Mouse (Mus musculus) limb, embryonic 15.5 days (tissue): ENCODE results near the gene Hes3. TPM values are rescaled to one million over a fixed set of nuclear protein-coding genes. Genes with fewer than 3 reads are reported as not detected.
A peak's percentile ranks its signal among the peaks of the same experiment; 100 is the strongest.

ENCODE experiments used
- ATAC-seq: fragments of 200-750 bp; cut with Nextera tagmentation; 2 replicates; pipeline ENCODE4 v1.8.0; 2017; ENCODE audit warnings: low read depth, moderate TSS enrichment; ENCODE audit not compliant: insufficient number of reproducible peaks, low FRiP score, low TSS enrichment
- H3K27ac ChIP-seq: fragments of 300-500 bp; sonication (generic); 2 replicates; pipeline ENCODE4 v1.5.1; 2015; ENCODE audit warnings: moderate library complexity, mild to moderate bottlenecking, inconsistent platforms
- H3K27me3 ChIP-seq: fragments of 300-500 bp; sonication (generic); 2 replicates; pipeline ENCODE4 v1.6.1; 2015; ENCODE audit warnings: inconsistent platforms
- H3K36me3 ChIP-seq: fragments of 300-500 bp; sonication (generic); 2 replicates; pipeline ENCODE4 v1.6.1; 2015; ENCODE audit warnings: inconsistent platforms
- H3K4me1 ChIP-seq: fragments of 300-500 bp; sonication (generic); 2 replicates; pipeline ENCODE4 v1.6.1; 2015; ENCODE audit warnings: inconsistent platforms
- H3K4me2 ChIP-seq: fragments of 300-500 bp; sonication (generic); 2 replicates; pipeline ENCODE4 v1.6.1; 2015; ENCODE audit warnings: mild to moderate bottlenecking, inconsistent platforms
- H3K4me3 ChIP-seq: fragments of 300-500 bp; sonication (generic); 2 replicates; pipeline ENCODE4 v1.5.1; 2015; ENCODE audit warnings: mild to moderate bottlenecking, inconsistent platforms
- H3K9ac ChIP-seq: fragments of 300-500 bp; sonication (generic); 2 replicates; pipeline ENCODE4 v1.6.1; 2015; ENCODE audit warnings: inconsistent platforms
- H3K9me3 ChIP-seq: fragments of 300-500 bp; sonication (generic); 2 replicates; pipeline ENCODE4 v1.6.1; 2016; ENCODE audit warnings: inconsistent platforms
- WGBS: fragments of 180-500 bp; shearing (Covaris S2); methylation state at CpG from one replicate; pipeline ENCODE4 v1.1.7; 2015; 5-methylcytosine and 5-hydroxymethylcytosine counted together
- polyA plus RNA-seq: library from polyadenylated mRNA; unstranded; fragments of >200 nt; fragmentation: Nextera tagmentation; extraction: Ambion mirVana; gene quantifications from 2 replicates; pipeline ENCODE4 v1.2.1, GENCODE M21; 2015

Hes3 gene
- polyA plus RNA-seq, 1 experiment from 2014 or later = not detected

GRCm38 (mm10) chr4:152274681-152275131 is 16.8 kb downstream of the Hes3 start:
- WGBS = 3% methylated on average over 20 of the region's 20 CpGs

GRCm38 (mm10) chr4:152273621-152274236 is 17.7 kb downstream of the Hes3 start, which contains the start of gene Gpr153:
Gene Gpr153 (plus strand): TSS chr4:152274232.
- Histone ChIP-seq H3K27ac (peak within 1 kb of the TSS; percentile 88), H3K36me3 (0 out of 2 replicates have a peak, but pooled peaks cover under 1% of the 10 kb centered on the region), H3K4me1 (peaks cover 58% of the 10 kb centered on the region), H3K9me3 (no peaks in the 10 kb centered on the region), H3K4me3 (peak within 1 kb of the TSS; percentile 76), H3K9ac (peak within 1 kb of the TSS; percentile 87), H3K27me3 (peaks cover 9% of the 10 kb centered on the region; the same call in 1 of the 2 replicates), H3K4me2 (peak within 1 kb of the TSS; percentile 91)
- ATAC-seq = peak; percentile 66
- 2% methylated on average over 33 of the region's 48 CpGs for WGBS

More at GRCm38 (mm10) chr4:152274681-152275131, 16.8 kb downstream of the Hes3 start:
- peak overlapping the region; percentile 91 for H3K4me2 ChIP-seq
- no peaks in the 10 kb centered on the region for H3K9me3 ChIP-seq
- no peak for ATAC-seq
- H3K27ac ChIP-seq = peak overlapping the region; percentile 88
- H3K9ac ChIP-seq = peak overlapping the region; percentile 87
- peak overlapping the region; percentile 76 for H3K4me3 ChIP-seq
- H3K27me3 ChIP-seq = peaks cover 16% of the 10 kb centered on the region
- H3K36me3 ChIP-seq = peaks cover 8% of the 10 kb centered on the region
- peaks cover 58% of the 10 kb centered on the region for H3K4me1 ChIP-seq

GRCm38 (mm10) chr4:152273191-152273590 is 18.3 kb downstream of the Hes3 start:
- H3K36me3 ChIP-seq = no peaks in the 10 kb centered on the region
- H3K27ac ChIP-seq = peak overlapping the region; percentile 88
- peaks cover 9% of the 10 kb centered on the region; the same call in 1 of the 2 replicates for H3K27me3 ChIP-seq
- H3K9ac ChIP-seq = no peak overlapping the region
- H3K9me3 ChIP-seq = no peaks in the 10 kb centered on the region
- WGBS = 42% methylated on average over 3 of the region's 3 CpGs
- H3K4me1 ChIP-seq = peaks cover 58% of the 10 kb centered on the region
- H3K4me3 ChIP-seq = peak overlapping the region; percentile 76
- no peak for ATAC-seq
- H3K4me2 ChIP-seq = peak overlapping the region; percentile 91

- Histone ChIP-seq H3K4me2 (no peak overlapping the region), H3K9me3 (no peaks in the 10 kb centered on the region), H3K27ac (peak overlapping the region; percentile 88), H3K27me3 (peaks cover 9% of the 10 kb centered on the region; the same call in 1 of the 2 replicates), H3K4me1 (peaks cover 63% of the 10 kb centered on the region), H3K4me3 (no peak overlapping the region), H3K36me3 (no peaks in the 10 kb centered on the region), H3K9ac (no peak overlapping the region)
- 14% methylated on average over 9 of the region's 9 CpGs for whole genome bisulfite sequencing
- ATAC-seq = no peak
Observed at GRCm38 (mm10) chr4:152272449-152273049, 18.9 kb downstream of the Hes3 start.

- H3K4me3 ChIP-seq = no peak overlapping the region
- H3K9me3 ChIP-seq = no peaks in the 10 kb centered on the region
- no peaks in the 10 kb centered on the region for H3K36me3 ChIP-seq
- H3K27me3 ChIP-seq = peaks cover 9% of the 10 kb centered on the region; the same call in 1 of the 2 replicates
- peaks cover 66% of the 10 kb centered on the region for H3K4me1 ChIP-seq
- 39% methylated on average over 7 of the region's 7 CpGs for WGBS
- ATAC-seq = peak; percentile 26; the same call in 1 of the 2 replicates
- no peak overlapping the region for H3K4me2 ChIP-seq
- peak overlapping the region; percentile 88 for H3K27ac ChIP-seq
- H3K9ac ChIP-seq = no peak overlapping the region
Observed at GRCm38 (mm10) chr4:152272006-152272405, 19.5 kb downstream of the Hes3 start.

DNA sequence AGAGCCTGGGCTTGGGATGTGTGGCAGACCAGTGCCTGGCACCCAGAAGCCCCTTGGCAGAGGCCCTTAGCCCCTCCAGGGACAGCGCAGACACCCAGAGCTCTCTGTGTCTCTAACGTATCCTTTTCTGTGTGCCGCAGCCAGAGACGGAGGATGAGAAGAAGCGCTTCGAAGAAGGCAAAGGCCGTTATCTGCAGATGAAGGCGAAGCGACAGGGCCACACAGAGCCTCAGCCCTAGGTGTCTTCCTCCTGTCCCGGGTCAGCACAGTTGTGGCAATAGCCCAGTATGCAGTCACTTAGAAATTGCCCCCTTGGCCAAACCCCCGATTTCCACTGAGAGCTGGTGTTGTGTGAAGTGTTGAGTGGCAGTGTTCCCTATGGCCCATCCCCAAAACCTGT is 20.1 kb downstream of the Hes3 start:
- Histone ChIP-seq H3K27me3 (peaks cover 5% of the 10 kb centered on the region; the same call in 1 of the 2 replicates), H3K4me3 (no peak overlapping the region), H3K27ac (peak overlapping the region; percentile 88)

DNA sequence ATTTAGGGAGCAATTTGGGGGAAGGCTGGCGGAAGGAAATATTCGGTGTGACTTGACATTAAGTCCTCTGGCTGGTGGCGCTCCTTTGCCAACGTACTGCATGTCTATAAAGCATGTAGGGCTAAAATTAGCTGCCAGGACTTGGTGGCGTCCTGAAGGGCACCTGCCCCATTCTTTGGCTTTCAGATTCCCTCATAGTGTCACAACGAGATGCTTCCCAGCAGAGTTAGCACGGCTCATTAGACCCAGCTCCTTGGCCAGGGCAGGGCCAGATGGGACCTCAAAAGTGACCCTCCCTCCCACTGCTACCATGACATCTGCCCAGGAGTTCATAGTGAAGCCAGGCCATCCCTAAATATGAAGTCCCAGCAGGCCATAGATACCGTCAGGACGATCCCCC is 20.9 kb downstream of the Hes3 start:
- peaks cover 3% of the 10 kb centered on the region; the same call in 1 of the 2 replicates for H3K27me3 ChIP-seq
- 72% methylated on average over 9 of the region's 9 CpGs for WGBS
- H3K9ac ChIP-seq = no peak overlapping the region
- H3K4me3 ChIP-seq = no peak overlapping the region
- peaks cover 65% of the 10 kb centered on the region for H3K4me1 ChIP-seq
- no peak overlapping the region for H3K27ac ChIP-seq
- no peak overlapping the region for H3K4me2 ChIP-seq
- H3K36me3 ChIP-seq = no peaks in the 10 kb centered on the region
- no peak for ATAC-seq
- H3K9me3 ChIP-seq = no peaks in the 10 kb centered on the region

More for the DNA sequence above, 20.1 kb downstream of the Hes3 start:
- Histone ChIP-seq H3K4me2 (no peak overlapping the region), H3K36me3 (no peaks in the 10 kb centered on the region), H3K9ac (no peak overlapping the region), H3K9me3 (no peaks in the 10 kb centered on the region), H3K4me1 (peaks cover 63% of the 10 kb centered on the region)
- 85% methylated on average over 11 of the region's 11 CpGs for WGBS
- ATAC-seq = no peak

GRCm38 (mm10) chr4:152269967-152270366 is 21.5 kb downstream of the Hes3 start:
- no peak for ATAC-seq
- Histone ChIP-seq H3K4me3 (no peak overlapping the region), H3K9ac (no peak overlapping the region), H3K4me1 (peaks cover 62% of the 10 kb centered on the region), H3K27me3 (no peaks in the 10 kb centered on the region), H3K9me3 (no peaks in the 10 kb centered on the region), H3K27ac (no peak overlapping the region), H3K36me3 (no peaks in the 10 kb centered on the region), H3K4me2 (no peak overlapping the region)
- WGBS = 79% methylated on average over 13 of the region's 13 CpGs

DNA sequence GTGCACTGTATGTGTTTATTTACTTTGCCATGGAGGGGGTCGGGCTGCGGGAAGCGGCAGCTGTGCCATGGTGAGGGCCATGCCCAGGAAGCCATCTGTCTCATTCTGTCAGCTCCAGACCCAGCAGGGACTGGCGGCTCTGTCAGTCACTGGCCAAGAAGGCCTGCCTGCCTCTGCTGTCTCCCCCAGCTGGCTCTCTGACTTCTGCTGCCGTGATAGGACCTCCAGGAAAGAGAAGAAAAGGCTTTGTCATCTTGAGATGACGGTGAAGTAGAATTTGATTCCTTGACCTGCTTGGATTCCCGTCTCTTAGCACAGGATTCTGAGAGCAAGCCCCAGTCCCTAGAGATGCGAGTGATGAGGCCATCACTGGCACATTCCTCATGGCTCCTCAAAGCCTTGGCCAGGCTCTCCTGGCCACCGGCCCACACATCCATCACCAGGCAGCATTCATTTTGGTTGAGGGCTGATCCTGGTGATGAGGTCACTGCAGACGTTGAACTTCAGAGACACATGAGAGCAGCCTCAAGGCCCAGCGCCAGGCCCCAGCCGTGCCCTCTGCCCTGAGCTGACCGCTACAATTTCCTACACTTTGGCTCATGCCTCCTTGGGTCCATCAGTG is 23.6 kb downstream of the Hes3 start:
- ATAC-seq = no peak
- no peak overlapping the region for H3K9ac ChIP-seq
- no peaks in the 10 kb centered on the region; the same call in 1 of the 2 replicates for H3K36me3 ChIP-seq
- H3K4me2 ChIP-seq = no peak overlapping the region
- 67% methylated on average over 13 of the region's 13 CpGs for WGBS
- no peak overlapping the region; the same call in 1 of the 2 replicates for H3K27ac ChIP-seq
- no peaks in the 10 kb centered on the region for H3K27me3 ChIP-seq
- H3K9me3 ChIP-seq = no peaks in the 10 kb centered on the region
- peaks cover 60% of the 10 kb centered on the region for H3K4me1 ChIP-seq
- no peak overlapping the region for H3K4me3 ChIP-seq

- Histone ChIP-seq H3K27ac (peak overlapping the region; percentile 73), H3K9me3 (no peaks in the 10 kb centered on the region), H3K27me3 (no peaks in the 10 kb centered on the region), H3K4me1 (peaks cover 59% of the 10 kb centered on the region), H3K4me3 (no peak overlapping the region), H3K4me2 (no peak overlapping the region), H3K36me3 (no peaks in the 10 kb centered on the region; the same call in 1 of the 2 replicates), H3K9ac (no peak overlapping the region)
- no peak for ATAC-seq
- 41% methylated on average over 10 of the region's 10 CpGs for WGBS
Observed at GRCm38 (mm10) chr4:152266236-152266895, 25.1 kb downstream of the Hes3 start.

DNA sequence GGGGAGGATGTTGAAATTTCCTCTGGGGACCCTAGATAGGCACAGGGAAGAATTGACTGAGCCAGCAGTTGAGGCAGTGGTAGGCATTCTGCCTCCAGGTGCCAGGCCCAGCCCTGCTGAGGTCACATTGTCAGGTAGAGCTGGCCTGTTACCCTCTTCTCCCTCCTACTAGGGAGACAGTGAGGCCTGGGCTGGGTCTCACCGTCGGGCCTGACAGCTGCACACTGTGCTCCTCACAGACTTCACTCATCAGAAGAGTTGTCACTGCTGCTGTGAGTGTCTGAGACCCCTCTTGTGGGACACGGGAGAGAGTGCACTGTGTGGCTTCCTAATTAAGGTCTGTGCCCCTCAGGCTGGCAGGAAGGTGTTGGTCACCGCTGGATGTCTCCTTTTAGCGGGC is 25.7 kb downstream of the Hes3 start:
- Histone ChIP-seq H3K4me1 (peaks cover 55% of the 10 kb centered on the region), H3K27ac (peak overlapping the region; percentile 73)
- 60% methylated on average over 5 of the region's 5 CpGs for WGBS

More for the DNA sequence above, 25.7 kb downstream of the Hes3 start:
- Histone ChIP-seq H3K9ac (no peak overlapping the region), H3K4me2 (no peak overlapping the region), H3K9me3 (no peaks in the 10 kb centered on the region), H3K4me3 (no peak overlapping the region), H3K36me3 (no peaks in the 10 kb centered on the region; the same call in 1 of the 2 replicates), H3K27me3 (no peaks in the 10 kb centered on the region)
- no peak for ATAC-seq
